Mouse (Mus musculus) embryonic fibroblast, embryonic 13.5 days (primary cell): Measurements from ENCODE around the gene Siva1. TPM values are rescaled to one million over a fixed set of nuclear protein-coding genes. Genes with fewer than 3 reads are reported as not detected.
A peak's percentile ranks its signal among the peaks of the same experiment; 100 is the strongest.

ENCODE experiments used
- H3K27ac ChIP-seq: 2 replicates; pipeline ENCODE4 v1.5.1; 2012; ENCODE audit warnings: low read length, control low read depth, inconsistent platforms; ENCODE audit not compliant: insufficient read depth
- H3K4me1 ChIP-seq: 2 replicates; pipeline ENCODE4 v1.6.1; 2011; ENCODE audit warnings: low read length; ENCODE audit not compliant: control insufficient read depth, insufficient read depth
- H3K4me3 ChIP-seq: 2 replicates; pipeline ENCODE4 v1.5.1; 2011; ENCODE audit warnings: mild to moderate bottlenecking, control low read depth, low read length; ENCODE audit not compliant: insufficient read depth
- CTCF ChIP-seq: IDR thresholded peaks from 2 replicates; pipeline ENCODE4 v1.5.1; 2011; ENCODE audit warnings: mild to moderate bottlenecking, control low read depth, low read length, moderate library complexity, borderline replicate concordance; ENCODE audit not compliant: insufficient read depth
- POLR2A ChIP-seq: IDR thresholded peaks from 2 replicates; pipeline ENCODE4 v1.6.1; 2011; ENCODE audit warnings: low read depth, mild to moderate bottlenecking, control low read depth, low read length, moderate library complexity
- polyA plus RNA-seq: library from polyadenylated mRNA; stranded (reverse); fragments of >200 nt; gene quantifications from 2 replicates; pipeline ENCODE4 v1.2.4, GENCODE M21; 2011; ENCODE audit warnings: low read depth; ENCODE audit not compliant: missing spikeins, insufficient read length

Siva1 gene
- polyA plus RNA-seq, 1 experiment = 93.5 TPM

GRCm38 (mm10) chr12:112623742-112624141 lies 20.7 kb upstream of the Siva1 start:
- no peak for TF ChIP-seq POLR2A
- TF ChIP-seq CTCF = peak; percentile 71
- Histone ChIP-seq H3K4me3 (no peak overlapping the region), H3K4me1 (peaks cover 14% of the 10 kb centered on the region), H3K27ac (no peak overlapping the region)

DNA sequence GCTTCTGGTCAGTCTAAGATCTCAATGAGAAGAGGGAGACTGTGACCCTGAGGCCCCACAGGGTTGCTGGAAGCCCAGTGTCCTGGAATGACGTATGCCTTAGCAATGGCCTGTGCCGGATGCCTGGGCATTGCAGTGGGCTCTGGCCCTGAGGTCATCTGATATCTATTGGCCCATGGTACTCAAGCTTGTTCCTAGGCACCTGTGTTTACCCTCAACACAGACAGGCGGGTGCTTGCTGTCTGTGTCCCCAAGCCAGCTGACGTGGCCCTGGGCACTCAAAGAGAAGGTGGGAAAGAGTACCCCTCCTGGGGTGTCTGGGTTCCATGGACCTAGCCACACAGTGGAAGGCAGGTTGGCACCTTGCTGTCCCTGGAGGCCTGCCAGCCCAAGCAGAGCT lies 18.8 kb upstream of the Siva1 start:
- Histone ChIP-seq H3K27ac (no peak overlapping the region), H3K4me3 (no peak overlapping the region), H3K4me1 (peaks cover 7% of the 10 kb centered on the region; the same call in 1 of the 2 replicates)
- TF ChIP-seq CTCF (no peak), POLR2A (no peak)

- Histone ChIP-seq H3K4me3 (no peak overlapping the region), H3K27ac (no peak overlapping the region), H3K4me1 (peaks cover 7% of the 10 kb centered on the region; the same call in 1 of the 2 replicates)
- TF ChIP-seq CTCF (no peak), POLR2A (no peak)
Observed at GRCm38 (mm10) chr12:112626455-112626854, 18.0 kb upstream of the Siva1 start.

GRCm38 (mm10) chr12:112627097-112627881 lies 17.2 kb upstream of the Siva1 start:
- Histone ChIP-seq H3K27ac (no peak overlapping the region), H3K4me3 (no peak overlapping the region), H3K4me1 (no peaks in the 10 kb centered on the region; the same call in 1 of the 2 replicates)
- no peak for TF ChIP-seq POLR2A
- peak; percentile 27; the same call in 1 of the 2 replicates for TF ChIP-seq CTCF

GRCm38 (mm10) chr12:112628197-112628596 lies 16.3 kb upstream of the Siva1 start:
- Histone ChIP-seq H3K4me3 (no peak overlapping the region), H3K4me1 (no peaks in the 10 kb centered on the region), H3K27ac (no peak overlapping the region)
- TF ChIP-seq CTCF = no peak
- no peak for TF ChIP-seq POLR2A

DNA sequence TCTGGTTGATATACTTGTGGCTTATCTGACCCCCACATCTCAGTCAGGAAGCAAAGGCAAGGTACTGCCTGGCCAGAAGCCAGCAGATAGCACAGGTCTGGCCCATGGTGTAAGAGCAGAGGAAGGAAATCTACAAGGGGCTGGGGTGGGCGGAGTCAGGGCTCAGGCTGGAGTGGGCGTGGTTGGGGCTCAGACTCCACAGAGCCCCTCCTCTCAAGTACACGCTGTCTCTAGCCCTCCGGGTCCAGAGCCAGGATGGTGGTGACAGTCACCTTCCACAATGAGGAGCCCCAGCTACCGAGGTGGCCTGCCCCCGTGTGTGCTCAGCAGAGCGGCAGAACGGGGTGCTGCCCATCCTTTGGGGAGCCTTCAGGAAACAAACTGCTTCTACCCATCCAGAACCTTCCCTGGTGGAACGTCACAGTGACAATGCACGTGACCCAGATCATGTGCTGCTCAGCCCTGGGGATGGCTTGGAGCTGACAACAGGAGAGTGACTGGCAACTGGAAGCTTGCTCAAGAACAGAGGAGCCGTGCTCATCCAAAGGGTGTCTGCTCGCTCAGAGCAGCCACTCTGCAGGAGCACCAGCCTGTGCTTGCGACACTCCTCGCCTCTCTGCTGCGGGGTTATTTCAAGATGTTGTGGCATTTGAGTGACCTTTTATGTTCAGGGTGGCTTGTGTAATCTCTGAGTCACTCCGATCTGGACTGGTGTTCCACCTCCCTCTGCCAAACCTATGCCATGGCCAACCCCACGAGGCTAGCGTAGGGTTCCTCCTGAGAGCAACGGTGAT lies 15.4 kb upstream of the Siva1 start:
- no peak overlapping the region for H3K27ac ChIP-seq
- no peak overlapping the region for H3K4me3 ChIP-seq

DNA sequence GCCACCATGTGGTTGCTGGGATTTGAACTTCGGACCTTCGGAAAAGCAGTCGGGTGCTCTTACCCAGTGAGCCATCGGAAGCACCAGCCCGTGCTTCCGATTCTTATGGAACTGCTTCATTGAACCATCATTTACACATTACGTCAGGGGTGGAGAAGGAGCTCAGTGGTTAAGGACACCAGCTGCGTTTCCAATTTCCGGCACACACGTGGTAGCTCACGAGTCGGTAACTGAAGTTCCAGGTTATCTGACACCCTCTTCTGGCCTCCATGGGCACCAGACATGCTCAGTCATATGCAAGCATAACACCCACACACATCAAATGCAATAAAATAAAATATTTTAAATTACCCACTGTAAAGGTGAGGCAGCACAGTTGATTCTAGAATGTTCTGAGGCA lies 14.4 kb upstream of the Siva1 start:
- Histone ChIP-seq H3K4me3 (no peak overlapping the region), H3K27ac (no peak overlapping the region), H3K4me1 (no peaks in the 10 kb centered on the region)
- no peak for TF ChIP-seq CTCF
- no peak for TF ChIP-seq POLR2A

More for the DNA sequence above, 15.4 kb upstream of the Siva1 start:
- TF ChIP-seq POLR2A (no peak), CTCF (no peak)
- no peaks in the 10 kb centered on the region for H3K4me1 ChIP-seq

GRCm38 (mm10) chr12:112630796-112631195 lies 13.7 kb upstream of the Siva1 start:
- H3K4me3 ChIP-seq = no peak overlapping the region
- no peak overlapping the region for H3K27ac ChIP-seq
- no peaks in the 10 kb centered on the region for H3K4me1 ChIP-seq
- no peak for TF ChIP-seq POLR2A
- TF ChIP-seq CTCF = no peak

DNA sequence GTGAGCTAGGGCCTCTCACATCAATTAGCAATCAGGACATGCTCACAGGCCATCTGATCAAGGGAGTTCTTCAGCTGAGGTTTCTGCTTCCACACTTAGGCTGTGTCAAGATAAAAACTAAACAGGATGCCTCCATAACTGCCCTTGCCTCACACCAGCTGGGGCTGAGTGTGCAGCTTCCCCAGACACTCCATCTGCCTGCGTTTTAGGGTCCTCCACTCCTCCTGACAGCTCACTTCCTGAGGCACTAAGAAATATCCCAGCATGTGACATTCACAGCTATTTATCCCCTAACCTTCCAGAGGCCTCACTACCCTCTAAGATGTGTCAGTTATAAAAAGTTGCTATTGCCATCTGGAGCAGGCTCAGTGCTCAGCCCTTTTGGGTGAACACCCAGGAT lies 13.0 kb upstream of the Siva1 start:
- H3K4me1 ChIP-seq = no peaks in the 10 kb centered on the region
- TF ChIP-seq CTCF = no peak
- TF ChIP-seq POLR2A = no peak

DNA sequence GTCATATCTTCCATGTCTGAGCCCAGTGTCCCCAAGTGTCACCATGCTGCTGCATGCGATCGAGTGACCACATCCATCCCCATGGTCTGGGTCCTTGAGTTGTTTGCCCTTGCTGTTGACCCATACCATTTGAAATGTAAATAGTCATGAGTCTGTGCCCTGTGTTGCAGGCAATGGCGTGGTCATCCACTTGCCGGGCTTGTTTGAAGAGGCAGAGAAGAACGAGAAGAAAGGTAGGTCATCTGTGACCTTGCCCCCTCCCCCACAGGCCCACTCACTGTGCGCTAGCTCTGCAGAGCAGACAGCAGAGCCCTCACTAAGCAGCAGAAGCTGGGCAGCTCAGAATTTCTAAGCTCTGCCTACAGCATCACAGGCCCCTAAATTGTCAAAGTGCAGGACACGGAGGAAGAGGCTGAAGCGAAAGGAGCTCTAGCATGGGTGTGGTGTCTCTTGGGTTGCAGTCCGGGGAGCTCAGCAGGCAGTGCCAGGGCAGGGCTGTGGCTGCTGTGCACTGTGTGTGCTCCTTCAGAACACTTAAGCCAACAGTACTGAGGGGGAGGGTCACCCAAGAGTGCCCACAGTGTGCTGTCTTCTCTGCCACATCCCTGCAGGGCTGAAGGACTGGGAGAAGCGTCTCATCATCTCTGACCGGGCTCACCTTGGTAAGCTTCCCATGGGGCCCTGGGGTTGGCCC lies 12.2 kb upstream of the Siva1 start:
- Histone ChIP-seq H3K4me3 (no peak overlapping the region), H3K27ac (no peak overlapping the region), H3K4me1 (no peaks in the 10 kb centered on the region)
- TF ChIP-seq CTCF (no peak), POLR2A (no peak)

More for the DNA sequence above, 13.0 kb upstream of the Siva1 start:
- Histone ChIP-seq H3K27ac (no peak overlapping the region), H3K4me3 (no peak overlapping the region)
